Mouse (Mus musculus): ENCODE measurements at regions not wholly inside any gene's neighbourhood (a gene's known extent, or its start where the extent isn't known, plus 50 kb on each side); places are given as distances from the start of the nearest gene placed in this dataset.

DNA sequence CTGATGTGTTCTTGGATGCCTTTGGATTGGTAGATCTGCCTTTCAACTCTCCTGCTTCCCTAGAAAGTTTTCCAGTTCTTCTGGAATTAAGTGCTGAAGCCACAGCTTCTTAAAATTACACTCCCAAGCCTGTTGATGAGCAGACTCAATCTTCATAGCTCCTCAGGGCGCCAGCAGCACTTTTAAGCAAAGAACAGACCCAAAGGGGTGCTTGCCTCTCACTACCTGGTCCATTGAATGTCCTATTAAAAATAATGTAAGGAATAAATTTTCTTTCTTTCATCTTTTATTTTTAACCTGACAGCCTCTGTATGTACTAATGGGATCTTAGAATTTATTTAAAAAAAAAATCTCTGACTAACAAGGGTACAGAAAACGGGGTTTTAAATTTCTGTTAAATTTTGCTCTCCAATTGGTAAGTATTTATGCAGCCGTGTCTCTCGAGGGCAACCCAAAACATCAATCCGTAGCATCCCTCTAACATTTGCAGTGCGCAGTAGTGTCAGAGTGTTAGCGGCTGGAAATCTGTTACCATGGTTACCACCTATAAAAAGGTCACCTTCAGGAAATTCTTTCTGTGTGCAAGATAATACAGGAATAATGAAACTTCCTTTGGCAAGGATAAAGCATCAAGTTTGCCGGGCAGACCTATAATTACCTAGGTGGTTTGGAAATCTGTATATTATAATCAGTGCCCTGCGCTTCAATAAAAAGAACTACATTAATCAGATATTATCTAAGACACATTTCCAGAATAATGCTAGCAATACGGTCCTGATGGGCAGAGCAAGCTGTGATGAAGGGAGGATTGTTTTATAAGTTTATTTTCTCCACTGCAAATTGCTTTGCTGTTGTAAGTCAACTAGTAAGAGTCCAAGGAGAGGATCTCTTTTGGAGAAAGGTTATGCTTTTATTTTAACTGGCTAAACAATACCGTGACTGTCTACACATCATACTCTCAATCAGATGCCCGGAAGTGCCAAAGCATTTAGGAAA, 277.1 kb upstream of the Nrsn1 start:
- no peak for DNase-seq

DNA sequence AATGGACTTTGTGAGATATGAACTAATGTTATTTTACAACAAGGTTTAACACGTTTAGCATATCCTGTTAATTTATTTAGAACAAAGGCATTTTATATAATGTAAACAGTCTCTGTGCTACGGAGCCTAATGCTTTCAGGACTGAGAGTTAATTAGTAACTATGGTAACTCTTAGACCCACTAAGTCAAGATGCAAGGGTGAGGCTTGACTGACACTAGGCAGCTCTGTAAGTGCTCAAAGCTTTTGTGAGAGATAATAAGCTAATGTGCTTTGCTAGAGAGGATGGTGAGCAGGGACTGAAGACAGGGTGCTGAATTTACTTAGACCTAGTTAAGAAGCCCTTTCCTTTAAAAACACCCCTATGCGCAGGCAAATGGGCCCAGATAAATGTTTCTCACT, 253.8 kb upstream of the Nrsn1 start:
- no peak for DNase-seq

DNA sequence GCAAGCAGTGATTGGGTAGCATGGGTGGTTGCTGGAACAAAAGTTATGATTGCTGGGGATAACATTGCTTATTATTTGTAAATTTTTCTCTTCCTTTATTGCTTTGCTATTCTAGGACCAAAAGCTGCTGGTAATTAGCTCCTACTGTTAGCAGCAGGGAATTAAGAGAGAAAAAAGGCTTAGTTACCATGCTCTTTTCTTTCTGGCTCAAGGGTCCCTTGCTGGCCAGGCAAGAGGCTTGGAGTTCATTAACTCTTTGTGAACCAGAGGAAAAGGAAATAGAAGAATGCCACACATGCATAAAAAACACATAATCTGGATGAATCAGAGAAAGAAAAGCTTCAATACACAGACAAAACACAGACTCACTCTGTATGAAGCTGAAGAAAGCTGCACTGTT, 237.1 kb upstream of the Nrsn1 start:
- no peak for DNase-seq

DNA sequence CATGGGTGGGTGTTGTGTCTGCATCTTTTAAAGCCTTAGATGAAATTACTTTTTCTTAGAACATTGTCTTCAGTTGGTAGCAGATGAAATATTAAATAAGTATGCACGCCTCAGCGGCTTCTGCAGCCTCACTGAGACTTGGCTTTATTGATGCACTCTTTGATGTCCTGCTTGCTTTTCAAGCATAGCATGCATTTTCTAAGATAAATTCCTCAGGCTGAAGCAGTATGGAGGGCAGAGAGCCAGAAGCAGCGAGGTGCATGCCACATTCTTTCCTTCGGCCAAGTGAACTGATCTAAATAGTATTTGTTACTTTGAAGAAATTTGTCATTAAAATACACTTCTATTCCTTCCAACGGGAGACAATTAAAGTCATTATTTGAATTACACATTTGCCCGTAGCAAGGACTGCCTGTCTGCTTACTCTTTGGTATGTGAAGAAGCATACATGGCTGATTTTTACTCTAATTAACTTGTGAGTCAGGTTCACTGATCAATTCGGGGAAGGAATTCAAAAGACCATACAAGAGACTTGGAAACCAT, 224.3 kb upstream of the Nrsn1 start:
- no peak for DNase-seq

DNA sequence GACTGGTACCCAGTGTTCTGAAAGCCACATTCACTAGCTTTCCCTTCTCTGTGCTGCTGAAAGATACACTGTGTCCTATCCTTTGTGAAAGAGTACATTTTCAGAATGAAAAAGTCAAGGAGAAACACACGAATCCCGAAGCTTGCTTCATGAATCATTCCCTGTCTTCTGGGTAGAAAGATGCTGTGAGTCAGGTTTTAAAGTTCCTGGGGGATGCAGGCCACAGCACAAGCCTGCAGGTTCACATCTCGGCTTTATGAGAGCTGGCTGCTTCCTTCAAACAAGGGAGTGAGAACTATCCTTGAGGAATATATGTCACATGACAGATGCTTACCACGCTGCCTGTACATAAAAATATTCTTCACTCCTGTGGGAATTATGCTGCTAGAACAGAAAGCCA, 219.7 kb upstream of the Nrsn1 start:
- no peak for DNase-seq

DNA sequence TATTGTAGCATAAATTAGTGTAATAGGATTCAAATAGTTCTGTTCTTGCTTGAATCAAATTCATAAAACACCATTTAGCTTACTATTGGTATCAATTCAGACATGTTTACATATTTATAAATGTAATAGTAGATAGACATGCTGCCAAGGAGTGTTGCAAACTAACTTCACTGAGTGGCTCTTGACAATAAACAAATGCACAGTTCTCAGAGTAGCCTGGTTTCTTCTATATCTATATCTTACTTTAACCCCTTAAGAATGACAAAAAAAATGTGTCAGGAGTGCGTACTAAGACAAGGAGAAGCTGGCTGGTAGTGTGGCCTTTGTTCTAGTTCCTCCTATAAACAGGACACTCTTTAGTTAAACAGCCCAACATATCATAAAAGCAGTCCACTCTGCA, 213.0 kb upstream of the Nrsn1 start:
- no peak for DNase-seq

DNA sequence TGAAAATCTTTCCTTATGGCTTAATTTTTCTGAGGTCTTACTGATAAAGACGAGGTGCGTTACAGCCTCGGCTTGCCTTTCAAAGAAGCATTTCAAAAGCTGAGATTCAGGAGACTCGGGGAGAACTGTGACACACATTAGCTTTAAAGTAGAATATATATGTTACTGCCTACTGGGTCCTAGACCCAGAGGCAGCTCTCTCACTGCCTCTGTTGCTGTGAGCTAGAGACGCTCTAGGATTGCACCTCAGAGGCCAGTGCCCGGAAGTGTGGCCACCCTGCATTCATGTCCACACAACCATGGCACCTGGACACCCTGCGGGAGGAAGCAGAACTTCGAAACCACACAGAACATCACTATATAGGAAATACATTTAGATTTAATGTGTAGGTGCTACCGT, 181.6 kb upstream of the Nrsn1 start:
- no peak for DNase-seq

DNA sequence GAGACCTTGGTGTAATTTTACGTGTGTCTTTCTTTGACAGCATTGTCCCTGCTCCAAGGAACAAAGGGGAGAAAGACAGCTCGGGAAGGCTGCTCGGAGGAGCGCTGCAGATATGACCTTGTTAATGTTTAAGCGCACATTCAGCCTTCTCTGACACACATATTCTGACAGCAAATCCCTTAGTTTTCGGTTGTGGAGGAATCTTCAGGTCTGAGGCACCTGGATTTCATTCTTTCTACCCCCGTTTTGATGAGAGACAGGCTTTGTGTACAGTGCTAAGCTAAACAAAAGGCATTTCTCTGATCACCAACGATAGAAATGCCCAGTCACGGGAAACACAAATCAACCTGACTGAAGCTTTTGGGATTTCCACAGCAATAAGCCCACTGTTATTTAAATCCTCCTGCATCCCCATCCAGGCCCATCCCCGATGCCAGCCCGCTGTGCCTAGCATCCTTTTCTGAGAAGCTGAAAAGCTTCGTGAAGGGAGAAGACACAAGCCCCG, 181.1 kb upstream of the Nrsn1 start:
- DNase-seq = no peak

DNA sequence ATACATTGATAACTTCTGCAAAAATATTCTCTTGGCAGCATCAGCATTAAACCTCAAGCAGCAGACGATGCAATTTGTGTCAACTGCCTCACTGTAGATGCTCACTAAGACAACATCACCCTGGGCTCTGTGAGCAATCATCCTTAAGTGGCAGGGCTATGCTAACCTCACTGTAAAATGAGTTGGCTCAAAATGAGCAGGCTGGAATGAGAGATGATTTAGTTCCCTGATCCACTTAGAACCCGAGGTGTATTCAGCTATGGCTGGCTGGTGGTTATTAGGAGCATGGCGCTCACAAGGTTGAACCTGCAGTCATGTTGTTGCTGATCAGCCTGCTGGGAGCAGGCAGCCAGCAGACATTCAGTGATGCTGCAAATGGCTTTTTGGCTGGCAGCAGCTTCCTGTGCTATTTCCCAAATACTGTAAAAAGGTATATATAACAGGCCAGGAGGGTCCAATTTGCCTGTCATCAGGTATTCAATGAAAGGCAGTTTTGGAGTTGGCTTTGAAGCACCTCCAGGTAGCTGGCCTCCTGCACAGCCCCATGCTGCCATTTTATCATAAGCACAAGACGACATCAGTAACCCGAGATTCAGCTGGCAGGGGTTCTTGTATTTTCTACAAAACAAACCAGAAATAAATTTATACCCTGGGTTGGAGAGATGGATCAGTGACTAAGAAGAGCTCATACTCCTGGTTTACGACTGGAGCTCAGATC, 159.6 kb upstream of the Nrsn1 start:
- no peak for DNase-seq

DNA sequence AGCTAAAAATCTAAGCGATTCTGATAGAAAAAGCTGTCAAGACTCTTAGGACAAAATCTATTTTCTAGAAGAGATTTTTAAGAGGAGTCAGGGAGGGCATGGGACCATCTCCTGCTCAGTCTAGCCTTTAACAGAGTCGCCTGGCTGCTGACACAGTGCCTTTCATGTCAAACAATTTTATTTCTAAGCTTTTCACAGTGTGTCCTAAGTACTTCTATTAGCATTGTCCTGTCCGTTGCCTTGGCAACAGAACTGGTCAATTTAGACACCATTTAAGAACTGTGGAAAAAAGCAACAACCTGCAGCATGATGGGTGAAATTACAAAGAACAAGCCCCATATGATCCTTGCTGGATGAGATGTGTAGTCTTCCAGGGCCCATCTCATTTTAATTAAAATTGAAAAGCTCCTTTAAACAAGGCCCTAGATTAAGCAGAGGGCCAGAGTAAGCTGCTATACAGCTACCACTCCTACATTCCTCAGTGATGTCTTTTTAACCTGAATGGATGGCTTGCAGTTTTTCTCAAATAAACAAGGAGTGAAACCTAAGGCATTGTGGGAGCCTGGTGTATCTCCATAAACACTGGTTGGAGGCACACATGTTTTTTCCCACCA, 133.0 kb upstream of the Nrsn1 start:
- no peak for DNase-seq

DNA sequence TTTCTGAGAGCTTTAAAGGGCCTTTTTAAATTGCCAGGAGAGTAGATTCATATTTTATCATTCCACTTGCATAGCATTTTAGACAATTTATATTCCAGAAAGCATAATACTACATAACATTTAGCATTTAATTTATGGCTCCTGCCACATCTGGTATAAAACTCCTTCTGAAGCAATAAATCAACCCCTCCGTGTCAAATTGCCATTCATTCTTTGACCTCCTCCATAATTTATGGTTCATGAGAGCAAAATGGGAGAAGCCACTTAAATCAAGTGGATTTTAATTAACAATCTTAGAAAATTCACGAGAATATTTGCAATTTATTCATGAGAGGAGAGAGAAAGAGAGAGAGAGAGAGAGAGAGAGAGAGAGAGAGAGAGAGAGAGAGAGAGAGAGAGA, 132.4 kb upstream of the Nrsn1 start:
- no peak for DNase-seq

DNA sequence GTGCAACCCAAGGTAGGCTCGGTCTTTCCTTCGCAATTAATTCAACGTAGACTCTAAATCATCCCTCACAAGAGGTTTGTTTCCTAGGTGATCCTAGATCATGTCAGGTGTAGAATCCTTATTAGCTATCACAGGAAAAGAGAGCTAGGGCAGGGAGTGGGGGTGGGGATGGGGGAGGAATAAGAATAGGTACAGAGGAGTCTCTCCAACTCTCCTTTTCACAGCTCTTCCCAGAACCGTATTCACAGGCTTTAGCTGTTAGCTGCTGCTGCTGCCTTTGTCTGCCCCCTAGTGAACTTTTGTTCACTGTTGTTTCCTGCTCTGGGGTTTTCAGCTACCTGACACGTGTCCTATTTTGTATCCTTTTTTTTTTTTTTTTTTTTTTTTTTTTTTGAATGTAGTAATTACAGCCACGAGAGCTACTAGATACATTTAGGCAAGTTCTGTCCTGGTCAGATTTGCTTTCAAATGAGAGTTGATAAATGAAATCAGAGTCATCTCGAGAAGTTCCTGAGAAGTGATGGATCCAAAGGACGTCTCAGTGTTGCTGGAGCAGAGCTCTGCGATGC, 131.7 kb upstream of the Nrsn1 start:
- no peak for DNase-seq

DNA sequence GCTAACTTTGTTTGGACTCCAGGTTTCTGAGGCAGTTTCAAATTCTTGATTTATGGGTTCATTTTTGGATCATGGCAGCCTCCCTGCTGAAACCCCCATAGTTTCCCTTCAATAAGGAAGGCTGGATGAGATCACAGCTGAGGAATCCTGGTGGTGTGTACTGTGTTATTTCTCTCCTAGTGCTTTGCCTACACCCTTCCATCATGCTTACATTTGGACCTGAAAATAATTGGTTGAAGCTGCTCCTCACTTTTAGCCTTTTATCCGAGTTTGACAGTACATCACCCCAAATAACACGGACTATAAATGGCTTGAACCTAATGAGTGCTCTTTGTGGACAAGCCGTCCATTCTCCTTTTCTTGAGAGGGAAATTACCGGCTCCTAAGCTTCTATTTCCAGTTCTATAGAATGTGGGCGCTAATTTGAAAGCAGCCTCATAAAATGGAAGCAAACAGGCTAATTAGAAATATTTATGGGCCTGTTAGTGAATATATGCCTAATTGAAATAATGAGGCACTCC, 122.5 kb upstream of the Nrsn1 start:
- no peak for DNase-seq

DNA sequence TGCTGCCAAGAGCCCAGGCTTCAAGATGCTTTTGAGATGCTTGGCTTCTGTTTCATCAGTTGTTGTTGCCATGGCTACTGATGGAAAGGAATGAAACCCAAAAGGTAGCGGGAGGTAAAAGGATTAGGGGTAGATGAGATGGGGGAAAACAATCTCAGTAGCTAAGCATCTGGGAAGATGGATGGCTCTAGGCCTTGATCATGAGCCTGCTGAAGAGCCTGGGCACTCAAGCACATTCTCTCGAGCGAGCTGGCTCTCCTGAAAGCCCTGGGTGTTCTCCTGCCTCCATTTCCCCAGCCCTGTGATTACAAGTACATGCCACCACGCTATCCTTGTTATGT, 92.3 kb upstream of the Nrsn1 start:
- no peak for DNase-seq

DNA sequence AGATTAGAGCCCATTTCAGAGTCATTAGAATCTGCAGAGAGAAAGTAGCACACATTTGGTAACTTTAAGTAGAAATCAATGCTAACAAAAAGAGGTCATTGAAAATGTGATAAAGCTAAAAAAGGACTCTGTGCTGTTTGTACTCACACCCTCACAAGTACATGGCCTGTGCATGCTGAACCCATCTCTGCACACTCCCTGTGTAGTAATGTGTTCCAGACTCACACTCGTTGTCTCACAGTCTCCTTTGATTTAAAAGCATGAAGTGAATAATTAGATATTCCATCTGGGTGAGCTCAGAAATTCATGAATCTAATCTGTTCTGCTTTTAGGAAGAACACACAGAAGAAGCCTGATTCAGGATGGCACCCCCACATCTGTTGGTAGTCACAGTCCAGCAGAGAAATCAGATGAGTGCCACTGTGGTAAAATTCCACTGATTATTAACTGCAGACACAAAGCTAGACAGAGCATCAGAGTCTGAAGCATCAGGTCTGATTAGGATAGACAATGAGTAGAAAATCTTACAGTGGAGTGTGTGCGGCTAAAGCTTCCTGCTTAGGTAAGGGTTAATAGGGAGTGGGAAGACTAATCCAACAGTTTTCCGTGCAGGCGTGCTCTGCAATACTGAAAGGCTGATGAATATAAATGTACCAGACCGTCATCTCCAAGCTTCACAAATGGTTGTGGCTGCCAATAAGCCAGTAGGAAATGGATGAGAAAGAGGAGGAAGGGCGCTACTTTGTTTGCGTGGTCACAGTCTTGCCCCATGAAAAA, 91.7 kb upstream of the Nrsn1 start:
- no peak for DNase-seq

DNA sequence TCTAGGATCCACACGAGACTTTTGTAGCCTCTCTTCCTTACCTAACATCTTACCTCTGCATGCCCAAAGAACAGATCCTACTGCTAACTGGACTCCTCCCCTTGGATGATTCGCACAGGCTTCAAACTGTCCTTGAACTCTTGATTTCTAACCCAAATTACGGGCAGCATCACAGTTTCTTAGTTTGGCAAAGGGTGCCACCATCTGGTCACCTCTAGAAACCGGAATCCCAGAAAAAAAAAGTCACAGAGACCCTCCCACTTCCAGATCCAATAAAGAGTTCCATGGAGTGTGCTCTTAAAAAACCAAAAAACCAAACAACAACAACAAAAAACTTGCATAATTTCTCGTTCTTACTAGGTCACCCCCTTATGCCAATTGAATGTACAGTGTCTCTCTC, 77.3 kb upstream of the Nrsn1 start:
- no peak for DNase-seq

DNA sequence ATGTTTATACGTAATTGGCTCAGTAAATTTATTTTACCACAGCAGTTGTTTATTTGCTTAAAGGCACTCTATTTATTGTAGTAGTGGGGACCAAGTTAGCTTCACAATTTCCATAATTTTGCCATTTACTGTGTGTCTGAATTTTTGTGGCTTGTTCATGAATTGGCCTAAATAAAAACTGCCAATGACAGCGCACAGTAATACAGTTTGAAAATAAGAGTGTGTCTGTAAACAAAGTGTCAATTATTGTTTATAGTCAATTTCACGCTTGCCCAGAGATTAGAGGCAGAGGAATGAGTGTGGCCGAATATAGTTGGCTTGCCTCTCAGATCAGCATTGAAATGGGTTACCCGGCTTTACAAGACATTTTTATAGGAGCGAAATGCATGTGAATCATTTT, 73.0 kb upstream of the Nrsn1 start:
- no peak for DNase-seq

DNA sequence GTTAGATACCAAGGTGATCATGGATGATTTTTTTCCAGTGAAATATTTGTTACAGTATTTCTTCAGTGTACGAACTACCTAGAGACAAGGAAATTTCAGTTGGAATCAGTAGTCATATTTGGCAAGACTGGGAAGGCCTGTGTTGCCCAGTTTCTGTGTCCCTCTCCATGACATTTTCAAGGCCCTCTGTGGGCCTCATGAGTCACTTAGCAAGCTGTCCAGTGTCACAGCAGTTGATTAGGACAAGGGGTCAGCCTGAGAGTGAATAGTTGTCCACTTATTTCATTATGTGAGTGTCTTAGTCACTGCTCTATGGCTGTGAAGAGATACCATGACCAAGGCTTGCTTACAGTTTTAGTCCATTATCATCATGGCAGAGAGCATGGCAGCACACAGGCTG, 71.5 kb upstream of the Nrsn1 start:
- DNase-seq = no peak

DNA sequence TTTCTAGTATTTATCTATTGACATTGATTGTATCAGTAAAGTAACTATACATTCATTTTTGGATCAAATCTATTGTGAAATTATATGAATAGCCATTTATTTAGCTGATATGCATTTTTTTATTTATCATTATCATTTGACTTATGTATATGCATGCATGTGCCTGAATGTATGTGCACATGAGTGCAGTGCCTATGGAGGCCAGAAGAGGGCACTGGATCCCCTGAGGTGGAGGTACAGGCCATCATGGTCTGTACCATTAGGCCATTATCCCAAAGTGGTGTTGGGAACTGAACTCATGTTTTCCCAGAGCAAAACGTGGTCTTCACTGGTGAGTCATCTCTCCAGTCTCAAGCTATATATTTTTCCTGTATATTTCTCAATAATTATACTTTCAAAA, 63.5 kb upstream of the Nrsn1 start:
- no peak for DNase-seq
